Mouse (Mus musculus) heart, embryonic 10.5 days (tissue): ENCODE data around the gene Pik3ap1. TPM values are rescaled to one million over a fixed set of nuclear protein-coding genes. Genes with fewer than 3 reads are reported as not detected.
A peak's percentile ranks its signal among the peaks of the same experiment; 100 is the strongest.

Source experiments
- DNase-seq: peaks from one replicate; pipeline ENCODE4 v3.0.0-alpha.2; 2017; ENCODE audit warnings: low spot score
- H3K27ac ChIP-seq: fragments of 300-500 bp; sonication (generic); 2 replicates; pipeline ENCODE4 v1.5.1; 2016; ENCODE audit warnings: mild to moderate bottlenecking
- H3K27me3 ChIP-seq: fragments of 300-500 bp; sonication (generic); 2 replicates; pipeline ENCODE4 v1.6.1; 2016; ENCODE audit warnings: mild to moderate bottlenecking; ENCODE audit not compliant: poor library complexity, insufficient read depth, severe bottlenecking
- H3K36me3 ChIP-seq: fragments of 300-500 bp; sonication (generic); 2 replicates; pipeline ENCODE4 v1.6.1; 2016; ENCODE audit warnings: mild to moderate bottlenecking, moderate library complexity
- H3K4me1 ChIP-seq: fragments of 300-500 bp; sonication (generic); 2 replicates; pipeline ENCODE4 v1.6.1; 2016; ENCODE audit warnings: mild to moderate bottlenecking
- H3K4me3 ChIP-seq: fragments of 300-500 bp; sonication (generic); 2 replicates; pipeline ENCODE4 v1.5.1; 2016; ENCODE audit warnings: mild to moderate bottlenecking, moderate library complexity
- H3K9me3 ChIP-seq: fragments of 300-500 bp; sonication (generic); 2 replicates; pipeline ENCODE4 v1.6.1; 2016; ENCODE audit warnings: mild to moderate bottlenecking, moderate library complexity
- WGBS: fragments of 180-500 bp; shearing (Covaris S2); methylation state at CpG from one replicate; pipeline ENCODE4 v1.1.7; 2016; 5-methylcytosine and 5-hydroxymethylcytosine counted together
- polyA plus RNA-seq: library from polyadenylated mRNA; unstranded; fragments of >200 nt; fragmentation: Nextera tagmentation; extraction: Ambion mirVana; gene quantifications from 2 replicates; pipeline ENCODE4 v1.2.1, GENCODE M21; 2016

The Pik3ap1 gene
- polyA plus RNA-seq, 1 experiment from 2014 or later: 1.1 TPM

DNA sequence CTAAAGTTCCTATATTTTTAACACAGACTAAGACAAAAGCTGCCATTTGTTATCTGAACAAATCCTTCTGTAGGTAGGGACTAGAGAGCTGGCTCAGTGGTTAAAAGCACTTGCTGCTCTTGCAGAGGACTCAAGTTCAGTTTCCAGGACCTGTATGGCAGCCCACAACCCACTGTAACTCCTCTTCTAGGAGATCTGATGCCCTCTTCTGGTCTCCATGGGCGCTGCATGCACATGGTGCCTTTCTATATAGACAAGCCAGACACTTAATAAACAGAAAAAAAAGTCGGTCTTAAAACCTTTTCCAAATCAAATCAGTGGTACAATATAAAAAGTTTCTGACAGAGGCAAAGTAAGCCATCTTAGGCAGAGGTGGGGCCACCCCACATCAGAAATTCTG, 126.2 kb downstream of the Pik3ap1 start:
- WGBS: 40% methylated on average over 2 of the region's 2 CpGs
- Histone ChIP-seq H3K4me1 (peaks cover 17% of the 10 kb centered on the region; the same call in 1 of the 2 replicates), H3K36me3 (0 out of 2 replicates have a peak, but pooled peaks cover 2% of the 10 kb centered on the region), H3K27ac (no peak overlapping the region), H3K9me3 (no peaks in the 10 kb centered on the region), H3K27me3 (no peaks in the 10 kb centered on the region), H3K4me3 (no peak overlapping the region)
- DNase-seq: peak; percentile 68

- no peak for DNase-seq
- Histone ChIP-seq H3K27me3 (no peaks in the 10 kb centered on the region), H3K9me3 (no peaks in the 10 kb centered on the region), H3K4me3 (no peak overlapping the region), H3K36me3 (peaks cover 11% of the 10 kb centered on the region), H3K4me1 (peaks cover 7% of the 10 kb centered on the region; the same call in 1 of the 2 replicates), H3K27ac (no peak overlapping the region)
- 81% methylated on average over 5 of the region's 5 CpGs for WGBS
Observed at GRCm38 (mm10) chr19:41254584-41254983, 130.3 kb downstream of the Pik3ap1 start.

DNA sequence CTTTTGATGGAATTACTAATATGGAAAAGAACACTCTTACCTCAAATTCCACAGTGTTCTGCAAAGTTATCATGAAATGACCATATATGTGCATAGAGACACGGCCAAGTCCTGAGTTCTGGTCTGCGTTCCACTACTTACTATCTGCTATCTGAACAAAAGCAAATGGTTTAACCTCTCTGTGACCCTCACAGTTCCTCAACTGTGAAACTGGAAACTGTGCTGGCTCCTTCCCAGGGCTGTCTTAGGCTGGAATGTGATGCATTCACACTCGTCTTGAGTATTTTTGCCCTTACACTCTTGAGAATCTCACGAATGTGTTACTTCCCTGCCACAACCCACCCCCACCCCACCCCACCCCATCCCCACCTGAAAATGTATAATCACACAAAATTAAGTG, 135.9 kb downstream of the Pik3ap1 start:
- DNase-seq: no peak
- H3K27me3 ChIP-seq: no peaks in the 10 kb centered on the region
- H3K9me3 ChIP-seq: no peaks in the 10 kb centered on the region
- peak overlapping the region; percentile 49; the same call in 1 of the 2 replicates for H3K27ac ChIP-seq
- peaks cover 45% of the 10 kb centered on the region for H3K36me3 ChIP-seq
- no peak overlapping the region for H3K4me3 ChIP-seq
- 22% methylated on average over 4 of the region's 4 CpGs for WGBS
- peaks cover 16% of the 10 kb centered on the region for H3K4me1 ChIP-seq

DNA sequence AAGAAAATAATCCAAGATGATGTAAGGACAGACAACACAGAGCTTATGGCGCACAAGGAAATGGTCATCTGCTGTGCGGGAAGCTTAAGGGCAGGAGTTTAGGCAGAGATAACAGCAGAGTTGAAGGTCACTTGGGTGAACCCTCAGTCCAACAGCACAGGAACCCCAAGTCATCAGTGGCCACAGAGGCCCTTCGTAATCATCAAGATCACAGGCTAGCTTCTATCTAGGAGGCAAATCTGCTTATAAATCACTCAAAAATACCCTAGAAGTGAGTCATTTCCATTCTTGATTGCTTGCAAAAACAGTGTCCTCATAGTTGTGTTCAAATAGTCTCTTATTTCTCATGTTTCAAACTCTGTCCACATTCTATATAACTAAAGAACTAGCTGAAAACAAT, 136.6 kb downstream of the Pik3ap1 start:
- no peak for DNase-seq
- Histone ChIP-seq H3K9me3 (no peaks in the 10 kb centered on the region), H3K27ac (no peak overlapping the region), H3K4me3 (no peak overlapping the region), H3K27me3 (no peaks in the 10 kb centered on the region), H3K4me1 (peaks cover 16% of the 10 kb centered on the region), H3K36me3 (peaks cover 43% of the 10 kb centered on the region)
- WGBS: 83% methylated on average over 3 of the region's 3 CpGs

GRCm38 (mm10) chr19:41246271-41246670, 138.6 kb downstream of the Pik3ap1 start:
- H3K4me1 ChIP-seq: peaks cover 16% of the 10 kb centered on the region
- no peak overlapping the region for H3K4me3 ChIP-seq
- no peaks in the 10 kb centered on the region for H3K9me3 ChIP-seq
- 60% methylated on average over 4 of the region's 4 CpGs for WGBS
- no peak overlapping the region; the same call in 1 of the 2 replicates for H3K27ac ChIP-seq
- no peak for DNase-seq
- no peaks in the 10 kb centered on the region for H3K27me3 ChIP-seq
- H3K36me3 ChIP-seq: peaks cover 58% of the 10 kb centered on the region

- H3K4me1 ChIP-seq: peaks cover 14% of the 10 kb centered on the region
- H3K9me3 ChIP-seq: no peaks in the 10 kb centered on the region
- WGBS: 62% methylated on average over 6 of the region's 6 CpGs
- no peaks in the 10 kb centered on the region for H3K27me3 ChIP-seq
- DNase-seq: no peak
- no peak overlapping the region for H3K27ac ChIP-seq
- no peak overlapping the region for H3K4me3 ChIP-seq
- H3K36me3 ChIP-seq: peaks cover 69% of the 10 kb centered on the region
Observed at GRCm38 (mm10) chr19:41244581-41244980, 140.3 kb downstream of the Pik3ap1 start.

DNA sequence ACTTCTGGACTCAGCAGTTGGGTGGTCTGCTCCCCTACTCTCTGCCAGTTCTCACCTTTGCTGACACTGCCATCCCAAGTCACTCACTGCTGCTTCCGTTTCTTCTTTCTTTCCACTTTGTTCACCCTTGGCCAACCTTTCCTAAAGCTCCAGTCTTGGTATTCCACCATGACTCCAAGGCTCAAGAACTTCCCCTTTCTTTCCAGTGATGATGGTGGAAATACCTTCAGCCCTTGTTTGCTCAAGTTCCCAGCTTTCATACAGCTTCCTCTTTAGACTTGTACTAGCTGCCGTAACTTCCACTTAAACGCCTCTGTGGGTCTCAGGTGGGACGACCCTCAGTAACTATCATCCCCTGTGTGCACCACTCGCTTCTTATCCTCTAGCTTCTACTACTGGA, 142.9 kb downstream of the Pik3ap1 start:
- H3K27ac ChIP-seq: no peak overlapping the region
- no peak overlapping the region for H3K4me3 ChIP-seq
- 97% methylated on average over 5 of the region's 5 CpGs for WGBS
- H3K36me3 ChIP-seq: peaks cover 76% of the 10 kb centered on the region
- no peaks in the 10 kb centered on the region for H3K4me1 ChIP-seq
- DNase-seq: no peak
- no peaks in the 10 kb centered on the region for H3K9me3 ChIP-seq
- no peaks in the 10 kb centered on the region for H3K27me3 ChIP-seq

DNA sequence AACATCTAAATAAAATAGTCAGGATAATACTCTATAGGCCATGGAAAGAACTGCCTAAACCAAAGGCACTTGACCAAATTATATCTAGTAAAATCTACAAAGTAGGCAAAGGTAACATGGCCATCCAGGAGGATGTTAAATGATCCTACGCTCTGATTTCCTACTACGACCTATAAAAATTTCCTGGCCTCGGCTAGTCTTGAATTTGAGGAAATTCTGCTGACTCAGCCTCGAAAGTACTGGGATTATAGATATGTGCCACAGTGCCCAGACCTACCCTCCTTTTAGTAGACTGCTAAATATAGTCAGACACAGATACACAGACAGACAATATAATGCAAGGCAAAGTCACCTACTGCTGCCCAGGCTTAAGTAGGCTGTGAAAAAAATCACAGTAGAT, 151.2 kb downstream of the Pik3ap1 start:
- H3K4me3 ChIP-seq: no peak overlapping the region
- no peaks in the 10 kb centered on the region for H3K9me3 ChIP-seq
- no peaks in the 10 kb centered on the region for H3K27me3 ChIP-seq
- H3K27ac ChIP-seq: no peak overlapping the region
- 90% methylated on average over 4 of the region's 4 CpGs for WGBS
- DNase-seq: no peak
- peaks cover 83% of the 10 kb centered on the region for H3K36me3 ChIP-seq
- no peaks in the 10 kb centered on the region for H3K4me1 ChIP-seq

Other genes with a start within 250 kb of the Pik3ap1 start
- 0.05 TPM in 1 of 2 replicates, not detected in the other for gene Tll2, start 178.3 kb downstream of the Pik3ap1 start, polyA plus RNA-seq
- gene Tm9sf3, start 121.1 kb downstream of the Pik3ap1 start, polyA plus RNA-seq: 112 and 123 TPM in 2 replicates
- 12.4 and 12.5 TPM in 2 replicates for gene Lcor, start 97.5 kb upstream of the Pik3ap1 start, polyA plus RNA-seq
- 1.8 and 1.9 TPM in 2 replicates for gene Gm340, start 197.3 kb upstream of the Pik3ap1 start, polyA plus RNA-seq